Mouse (Mus musculus): ENCODE measurements around the gene Rasgef1a.

DNA sequence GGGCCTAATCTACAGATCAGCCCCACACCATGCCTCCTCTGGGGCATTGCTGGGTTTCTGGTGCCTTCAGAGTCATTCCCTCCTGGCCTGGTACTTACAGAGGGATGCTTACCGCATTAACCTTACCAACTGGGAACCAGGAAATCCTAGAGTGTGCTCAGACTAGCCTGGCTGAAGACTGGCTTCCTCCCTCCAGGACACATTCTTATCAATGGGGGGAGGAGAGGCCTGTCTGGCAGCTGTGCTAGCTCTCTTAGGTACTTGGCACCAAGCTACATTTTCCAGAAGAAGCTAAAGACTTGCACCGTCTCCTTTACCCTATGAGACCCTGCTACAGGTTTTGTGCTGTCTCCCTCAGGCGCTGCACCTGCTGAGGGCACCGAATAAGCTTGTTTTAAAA is 40.2 kb downstream of the Rasgef1a start:
- TF ChIP-seq SMC3 (IDR thresholded peaks at IDR 0.05; ENCODE audit: low read depth, low read length): no peak
- no peak for TF ChIP-seq CTCF (IDR thresholded peaks at IDR 0.05 in 2 of 3, conservative IDR thresholded peaks at IDR 0.05 in 1 of 3; ENCODE audit: control insufficient read depth in 1 of 3, insufficient read depth in 1 of 3, low read depth in 2 of 3, low read length in 3 of 3, poor library complexity in 1 of 3, severe bottlenecking in 1 of 3)
- TF ChIP-seq POLR2A (IDR thresholded peaks at IDR 0.05; ENCODE audit: control insufficient read depth in 1 of 2, insufficient read depth in 1 of 2, low read depth in 1 of 2, low read length in 2 of 2, poor library complexity in 1 of 2): no peak
